Mouse (Mus musculus): ENCODE measurements around the gene Bysl. TPM values are rescaled to one million over a fixed set of nuclear protein-coding genes. Genes with fewer than 3 reads are reported as not detected.
"Not testable (repeated sequence)": the region's sequence is repeated elsewhere in the genome, so short reads cannot be mapped to it uniquely, and the experiment has no call there.

Gene Bysl
- polyA plus RNA-seq, 1 experiment from 2014 or later = 33.2 TPM

DNA sequence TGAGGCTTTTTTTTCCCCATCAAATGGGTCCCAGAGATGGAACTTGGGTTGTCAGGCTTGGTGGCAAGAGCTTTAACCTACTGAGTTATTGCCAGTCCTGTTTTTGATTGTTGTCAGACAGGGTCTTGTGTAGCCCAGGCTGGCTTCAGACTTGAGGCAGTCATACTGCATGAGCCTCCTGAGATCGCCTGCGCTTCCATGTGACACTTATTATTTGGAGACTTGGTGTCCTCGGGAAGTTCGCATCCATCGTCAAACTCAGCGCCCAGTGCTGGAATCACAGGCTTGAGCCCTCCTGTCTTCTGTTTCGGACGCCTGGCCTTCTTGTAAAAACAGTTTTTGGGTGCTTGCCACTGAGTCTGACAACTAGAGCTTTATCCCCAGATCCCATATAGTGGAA lies 4.8 kb upstream of the Bysl start:
- no peak overlapping the region for H3K27ac ChIP-seq (replicated peaks)
- H3K36me3 ChIP-seq = peaks cover 57% of the 10 kb centered on the region
- H3K4me1 ChIP-seq (replicated peaks) = peaks cover 13% of the 10 kb centered on the region
- no peak overlapping the region for H3K4me2 ChIP-seq
- H3K9me3 ChIP-seq = no peaks in the 10 kb centered on the region
- no peak for ATAC-seq (ENCODE audit: low read depth)
- no peak overlapping the region for H3K4me3 ChIP-seq
- 94% methylated on average over 8 of the region's 8 CpGs for WGBS
- no peaks in the 10 kb centered on the region for H3K27me3 ChIP-seq
- H3K9ac ChIP-seq = no peak overlapping the region

DNA sequence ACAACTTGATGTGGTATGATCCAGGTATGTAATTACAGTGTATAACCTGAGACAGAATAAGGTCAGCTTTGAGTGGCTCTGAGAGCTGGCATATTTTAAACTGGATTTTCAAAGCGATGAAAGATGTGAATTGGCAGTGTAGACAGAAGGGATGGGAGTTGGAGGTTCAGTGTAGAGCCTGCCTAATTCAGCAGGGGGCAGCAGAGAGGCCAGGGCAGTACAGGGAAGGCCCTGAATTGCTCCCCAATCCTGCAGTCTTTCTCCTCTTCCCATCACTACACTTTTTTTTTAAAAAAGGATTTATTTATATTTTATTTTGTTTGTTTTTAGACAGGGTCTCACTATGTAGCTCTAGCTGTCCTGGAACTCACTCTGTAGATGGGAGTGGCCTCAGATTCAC lies 2.7 kb upstream of the Bysl start:
- H3K36me3 ChIP-seq = peaks cover 40% of the 10 kb centered on the region
- H3K4me3 ChIP-seq = no peak overlapping the region
- no peak overlapping the region for H3K9ac ChIP-seq
- WGBS = 81% methylated on average over 1 of the region's 1 CpGs
- no peaks in the 10 kb centered on the region for H3K9me3 ChIP-seq
- H3K4me2 ChIP-seq = no peak overlapping the region
- H3K27ac ChIP-seq (replicated peaks) = no peak overlapping the region
- H3K4me1 ChIP-seq (replicated peaks) = peaks cover 27% of the 10 kb centered on the region
- no peak for ATAC-seq (ENCODE audit: low read depth)
- no peaks in the 10 kb centered on the region for H3K27me3 ChIP-seq

DNA sequence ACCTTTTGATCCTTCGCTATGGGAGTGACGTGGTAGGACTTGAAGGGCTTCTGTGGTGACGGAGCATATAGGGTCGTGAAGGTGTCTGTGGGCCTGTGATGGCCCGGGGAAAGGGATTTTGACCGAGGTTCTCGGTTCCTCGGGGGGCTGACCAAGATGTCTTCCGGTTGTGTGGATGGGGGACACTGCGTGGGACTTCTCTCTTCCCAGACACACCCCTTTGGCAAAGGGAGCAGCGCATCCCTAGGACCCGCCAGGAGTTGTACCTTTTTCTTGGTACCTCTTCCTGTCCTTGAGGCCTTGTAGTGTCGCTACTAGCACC lies 330 bp upstream of the Bysl start:
- peaks cover 38% of the 10 kb centered on the region for H3K36me3 ChIP-seq
- WGBS = 0% methylated on average over 13 of the region's 13 CpGs
- ATAC-seq (ENCODE audit: low read depth) = no peak; the same call in 1 of the 2 replicates
- no peaks in the 10 kb centered on the region for H3K27me3 ChIP-seq
- H3K9ac ChIP-seq = peak overlapping the region; percentile 82
- no peaks in the 10 kb centered on the region for H3K9me3 ChIP-seq
- H3K4me2 ChIP-seq = peak overlapping the region; percentile 89
- H3K4me3 ChIP-seq = peak overlapping the region; percentile 62
- H3K4me1 ChIP-seq (replicated peaks) = peaks cover 27% of the 10 kb centered on the region
- H3K27ac ChIP-seq (replicated peaks) = peak overlapping the region; percentile 53; the same call in 1 of the 2 replicates

DNA sequence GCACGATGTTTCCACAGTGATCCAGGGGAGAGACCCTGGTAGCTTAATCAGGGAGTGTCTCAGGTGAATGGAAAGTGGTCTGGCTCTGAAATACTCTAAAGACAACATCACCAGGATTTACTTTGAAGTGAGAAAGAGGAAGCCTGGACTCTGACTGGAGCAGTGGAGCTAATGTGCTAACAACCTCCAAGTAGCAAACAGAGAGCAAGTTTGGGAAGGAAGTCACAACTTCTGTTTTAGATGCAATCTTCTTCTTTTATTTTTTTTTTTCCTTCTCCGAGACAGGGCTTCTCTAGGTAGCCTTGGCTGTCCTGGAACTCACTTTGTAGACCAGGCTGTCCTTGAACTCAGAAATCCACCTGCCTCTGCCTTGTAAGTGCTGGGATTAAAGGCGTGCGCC lies 2.1 kb downstream of the Bysl start:
- H3K27ac ChIP-seq (replicated peaks) = no peak overlapping the region
- H3K27me3 ChIP-seq = no peaks in the 10 kb centered on the region
- H3K9ac ChIP-seq = no peak overlapping the region
- H3K4me1 ChIP-seq (replicated peaks) = peaks cover 27% of the 10 kb centered on the region
- H3K36me3 ChIP-seq = peaks cover 43% of the 10 kb centered on the region
- ATAC-seq (ENCODE audit: low read depth) = no peak
- H3K9me3 ChIP-seq = no peaks in the 10 kb centered on the region
- H3K4me2 ChIP-seq = no peak overlapping the region
- H3K4me3 ChIP-seq = no peak overlapping the region
- 95% methylated on average over 4 of the region's 4 CpGs for WGBS

DNA sequence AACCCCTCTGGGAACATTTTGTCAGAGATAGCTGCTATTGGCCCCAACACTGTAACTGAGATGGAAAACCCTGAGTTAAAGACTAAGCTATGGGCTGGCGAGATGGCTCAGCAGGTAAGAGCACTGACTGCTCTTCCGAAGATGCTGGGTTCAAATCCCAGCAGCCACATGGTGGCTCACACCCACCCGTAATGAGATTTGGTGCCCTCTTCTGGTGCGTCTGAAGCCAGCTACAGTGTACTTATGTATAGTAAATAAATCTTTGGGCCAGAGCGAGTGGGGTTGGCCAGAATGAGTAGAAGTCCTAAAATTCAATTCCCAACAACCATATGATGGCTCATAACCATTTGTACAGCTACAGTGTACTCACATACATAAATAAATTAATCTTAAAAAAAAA lies 5.1 kb downstream of the Bysl start:
- H3K36me3 ChIP-seq = peaks cover 69% of the 10 kb centered on the region
- no peaks in the 10 kb centered on the region for H3K9me3 ChIP-seq
- peaks cover 14% of the 10 kb centered on the region for H3K4me1 ChIP-seq (replicated peaks)
- 83% methylated on average over 5 of the region's 5 CpGs for WGBS
- no peaks in the 10 kb centered on the region for H3K27me3 ChIP-seq
- H3K9ac ChIP-seq = no peak overlapping the region
- H3K27ac ChIP-seq (replicated peaks) = no peak overlapping the region
- H3K4me2 ChIP-seq = no peak overlapping the region
- no peak for ATAC-seq (ENCODE audit: low read depth)
- no peak overlapping the region for H3K4me3 ChIP-seq

DNA sequence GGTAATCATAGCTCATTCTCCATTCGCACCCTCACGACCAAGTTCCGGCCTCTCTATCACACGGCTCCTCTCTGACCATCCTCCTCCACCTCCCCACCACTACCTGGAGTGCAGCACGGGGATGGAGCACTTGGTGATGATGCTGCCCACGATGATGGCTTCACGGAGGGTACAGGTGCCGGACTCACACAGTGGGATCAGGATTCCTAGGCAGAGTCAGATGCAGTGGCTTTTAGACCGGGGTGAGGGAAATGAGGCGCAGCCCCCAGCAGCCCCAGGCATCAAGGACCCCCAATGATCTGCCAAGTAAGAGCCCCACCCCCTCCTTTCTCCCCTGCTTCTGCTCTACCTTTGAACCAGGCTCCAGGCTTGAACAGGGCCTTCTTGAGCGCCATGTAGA lies 9.0 kb downstream of the Bysl start:
- Histone ChIP-seq H3K9ac (no peak overlapping the region), H3K4me3 (no peak overlapping the region), H3K9me3 (no peaks in the 10 kb centered on the region), H3K4me1 (replicated peaks) (peaks cover 7% of the 10 kb centered on the region), H3K27ac (replicated peaks) (no peak overlapping the region), H3K4me2 (no peak overlapping the region), H3K36me3 (peaks cover 87% of the 10 kb centered on the region), H3K27me3 (no peaks in the 10 kb centered on the region)
- ATAC-seq (ENCODE audit: low read depth) = no peak
- 92% methylated on average over 11 of the region's 11 CpGs for WGBS

DNA sequence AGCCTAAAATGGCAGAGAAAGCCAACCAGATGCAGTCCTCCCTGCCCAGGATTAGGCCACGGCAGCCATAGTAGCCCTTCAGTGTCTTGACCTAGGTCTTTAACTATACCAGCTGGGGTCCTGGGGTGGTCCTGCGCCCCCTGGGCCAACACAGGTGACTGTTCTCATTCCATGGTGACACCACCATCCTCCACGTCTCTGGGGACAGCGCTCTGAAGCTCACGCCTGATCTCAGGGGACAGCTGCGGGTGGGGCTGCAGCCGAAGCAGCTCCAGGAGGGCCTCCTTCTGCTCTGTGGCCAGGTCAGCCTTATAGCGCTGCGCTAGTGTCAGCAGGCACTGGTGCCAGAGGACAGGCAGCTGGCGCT lies 9.9 kb downstream of the Bysl start:
- Histone ChIP-seq H3K4me1 (replicated peaks) (peaks cover 16% of the 10 kb centered on the region), H3K27me3 (no peaks in the 10 kb centered on the region), H3K36me3 (peaks cover 78% of the 10 kb centered on the region), H3K9ac (no peak overlapping the region), H3K4me2 (no peak overlapping the region), H3K4me3 (no peak overlapping the region), H3K27ac (replicated peaks) (no peak overlapping the region), H3K9me3 (no peaks in the 10 kb centered on the region)
- no peak for ATAC-seq (ENCODE audit: low read depth)
- WGBS = 95% methylated on average over 10 of the region's 10 CpGs

DNA sequence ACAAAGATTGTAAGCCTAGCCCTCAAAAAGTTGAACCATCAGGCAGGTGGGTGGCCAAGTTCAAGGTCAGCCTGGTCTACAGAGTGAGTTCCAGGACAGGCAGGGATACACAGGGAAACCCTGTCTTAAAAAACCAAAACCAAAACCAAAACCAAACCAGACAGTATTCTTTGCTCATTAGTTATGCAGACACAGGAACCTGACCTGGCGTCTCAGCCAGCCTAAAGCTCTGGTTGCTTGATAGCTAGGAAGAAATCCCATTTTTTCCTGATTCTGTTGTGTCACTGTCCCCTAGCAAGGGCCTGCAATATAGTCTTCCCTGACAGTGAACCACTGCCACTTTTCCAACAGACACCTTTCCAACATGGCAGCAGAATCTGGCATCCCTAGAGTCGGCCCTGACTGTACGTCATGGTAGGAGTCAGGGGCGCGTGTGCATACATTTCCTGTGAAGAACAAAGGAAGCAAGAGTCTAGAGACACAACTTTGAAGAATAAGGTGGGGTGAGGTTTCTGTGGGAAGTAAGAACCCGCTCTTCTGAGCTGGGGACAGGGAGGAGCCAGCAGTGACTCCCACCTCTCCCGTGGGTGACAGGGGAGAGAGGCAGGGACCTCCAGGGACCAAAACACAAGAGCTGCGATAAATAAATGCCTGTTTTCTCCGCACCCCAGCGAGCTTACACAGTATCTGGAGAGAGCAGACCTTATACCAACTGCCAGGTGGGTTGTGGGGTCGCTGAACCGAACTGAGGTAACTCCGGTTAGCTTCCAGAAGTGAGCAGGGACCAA lies 10.5 kb downstream of the Bysl start:
- no peak for ATAC-seq (ENCODE audit: low read depth)
- Histone ChIP-seq H3K27me3 (no peaks in the 10 kb centered on the region), H3K36me3 (peaks cover 74% of the 10 kb centered on the region), H3K4me2 (no peak overlapping the region), H3K4me1 (replicated peaks) (peaks cover 22% of the 10 kb centered on the region), H3K4me3 (no peak overlapping the region), H3K9me3 (no peaks in the 10 kb centered on the region), H3K9ac (no peak overlapping the region), H3K27ac (replicated peaks) (no peak overlapping the region)
- 87% methylated on average over 13 of the region's 13 CpGs for WGBS

DNA sequence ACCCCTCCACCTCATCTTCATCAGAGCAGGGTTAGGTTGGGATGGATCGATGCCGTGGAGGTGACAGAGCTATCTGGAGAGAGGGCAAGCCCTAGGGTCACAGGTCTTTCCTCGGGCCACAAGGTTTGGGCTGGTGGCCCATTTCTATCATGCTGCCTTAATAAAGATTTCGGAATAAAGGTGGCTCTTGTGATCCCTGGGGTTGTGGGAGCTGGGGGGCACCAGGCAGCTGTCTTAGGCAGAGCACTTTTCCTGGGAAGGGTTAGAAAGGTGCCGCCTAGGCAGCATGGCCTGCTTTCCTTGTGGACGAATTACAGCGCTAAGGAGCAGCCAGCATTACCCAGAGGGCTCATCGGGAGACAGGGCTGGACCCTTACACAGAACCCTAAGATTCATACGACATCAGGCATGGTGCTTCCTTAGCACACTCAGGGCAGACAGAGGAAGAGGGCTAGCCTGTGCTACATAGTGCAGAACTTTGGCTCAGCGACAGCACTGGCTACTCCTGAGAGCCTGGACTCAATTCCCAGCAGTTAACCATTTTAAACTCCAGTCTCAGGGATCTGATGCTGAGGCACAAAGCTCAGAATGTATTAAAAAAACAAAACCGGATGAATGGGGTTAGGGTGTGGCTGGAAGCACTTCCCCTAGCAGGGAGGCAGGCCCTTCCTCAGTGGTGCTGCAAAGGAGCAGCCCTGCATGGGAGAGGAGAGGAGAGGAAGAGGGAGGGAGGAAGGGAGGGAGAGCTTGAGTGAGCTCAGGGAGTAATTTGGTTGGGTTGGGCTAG lies 11.6 kb downstream of the Bysl start:
- ATAC-seq (ENCODE audit: low read depth) = no peak
- H3K4me1 ChIP-seq (replicated peaks) = peaks cover 33% of the 10 kb centered on the region
- H3K36me3 ChIP-seq = peaks cover 63% of the 10 kb centered on the region
- no peak overlapping the region for H3K4me2 ChIP-seq
- no peaks in the 10 kb centered on the region for H3K9me3 ChIP-seq
- no peak overlapping the region for H3K9ac ChIP-seq
- 82% methylated on average over 11 of the region's 11 CpGs for WGBS
- H3K27ac ChIP-seq (replicated peaks) = no peak overlapping the region
- H3K4me3 ChIP-seq = no peak overlapping the region
- H3K27me3 ChIP-seq = no peaks in the 10 kb centered on the region

DNA sequence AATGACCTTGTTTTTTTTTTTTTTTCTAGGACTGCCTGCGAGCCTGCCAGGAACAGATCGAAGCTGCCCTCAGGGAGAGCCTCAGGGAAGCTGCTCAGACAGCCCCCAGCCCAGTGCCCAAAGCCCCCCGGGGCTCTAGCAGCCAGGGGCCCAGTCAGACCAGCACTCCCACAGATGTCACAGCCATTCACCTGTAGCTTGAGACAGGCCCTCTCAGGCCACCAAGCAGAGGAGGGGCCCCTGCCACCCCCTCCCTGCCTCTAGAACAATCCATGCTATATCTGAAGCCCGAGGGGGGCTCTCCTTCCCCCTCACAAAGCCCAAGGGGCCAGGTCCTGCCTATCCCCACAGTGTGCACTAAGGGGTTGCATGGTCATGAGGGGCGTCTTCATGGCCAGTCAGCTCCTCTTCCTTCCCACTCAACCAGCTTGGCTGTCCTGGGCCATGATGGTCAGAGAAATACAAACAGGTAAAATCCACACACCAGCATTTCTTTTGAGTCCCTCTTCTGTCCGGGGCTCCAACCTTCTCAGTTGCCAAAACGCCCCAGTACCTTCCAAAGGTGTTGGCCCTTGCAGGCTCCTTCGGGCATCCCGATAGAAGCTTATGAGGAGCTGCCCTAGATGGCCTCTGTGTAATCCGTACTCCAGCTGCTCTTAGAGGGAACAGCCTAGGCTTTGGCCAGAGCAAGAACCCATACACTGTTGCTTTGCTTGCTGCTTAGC lies 12.6 kb downstream of the Bysl start:
- peaks cover 53% of the 10 kb centered on the region for H3K36me3 ChIP-seq
- ATAC-seq (ENCODE audit: low read depth) = not testable (repeated sequence)

DNA sequence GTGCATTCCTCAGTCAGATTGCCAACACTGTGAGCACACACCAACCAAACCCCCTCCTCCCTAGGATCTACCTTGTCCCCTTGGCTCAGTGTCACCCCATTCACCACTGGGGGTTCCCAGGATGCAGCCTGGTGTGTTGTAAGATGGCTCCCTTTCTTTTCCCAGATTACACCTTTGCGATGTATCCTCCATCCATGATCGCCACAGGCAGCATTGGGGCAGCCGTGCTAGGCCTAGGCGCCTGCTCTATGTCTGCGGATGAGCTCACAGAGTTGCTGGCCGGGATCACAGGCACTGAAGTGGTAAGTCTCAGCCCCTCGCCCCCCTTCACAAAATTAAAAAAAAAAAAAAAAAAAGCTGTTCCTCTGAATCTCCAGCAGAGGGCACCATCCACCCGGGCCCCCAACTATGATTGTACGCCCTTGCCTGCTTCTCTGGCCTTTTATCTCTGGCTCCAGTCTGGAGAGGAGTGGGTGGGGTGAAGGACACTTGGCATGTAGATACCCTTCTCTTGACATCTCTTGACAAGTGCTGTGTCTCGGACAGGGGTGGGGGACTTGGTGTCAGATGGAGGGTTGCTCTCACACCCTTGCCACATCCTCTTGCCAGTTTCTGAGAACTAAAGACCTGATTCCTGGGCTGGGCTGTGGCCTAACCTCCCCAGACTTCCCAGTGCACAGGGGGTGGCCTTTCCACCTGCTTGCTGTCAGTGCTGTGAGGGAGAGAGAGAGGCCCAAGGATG lies 13.3 kb downstream of the Bysl start:
- Histone ChIP-seq H3K9ac (no peak overlapping the region), H3K4me1 (replicated peaks) (peaks cover 44% of the 10 kb centered on the region), H3K9me3 (no peaks in the 10 kb centered on the region), H3K27me3 (no peaks in the 10 kb centered on the region), H3K36me3 (peaks cover 48% of the 10 kb centered on the region), H3K4me3 (no peak overlapping the region), H3K4me2 (peak overlapping the region; percentile 96; the same call in 1 of the 2 replicates), H3K27ac (replicated peaks) (peak overlapping the region; percentile 43; the same call in 1 of the 2 replicates)
- ATAC-seq (ENCODE audit: low read depth) = no peak
- 29% methylated on average over 10 of the region's 10 CpGs for whole genome bisulfite sequencing

More for the DNA sequence above, 12.6 kb downstream of the Bysl start:
- not testable (repeated sequence) for H3K9me3 ChIP-seq, H3K27me3 ChIP-seq, H3K4me3 ChIP-seq, H3K9ac ChIP-seq, H3K4me2 ChIP-seq
- 81% methylated on average over 10 of the region's 10 CpGs for WGBS
- Histone ChIP-seq H3K4me1 (replicated peaks) (peaks cover 42% of the 10 kb centered on the region), H3K27ac (replicated peaks) (peak overlapping the region; percentile 43; the same call in 1 of the 2 replicates)

All from neural tube, embryonic 13.5 days (tissue).